Mouse (Mus musculus) B cell, adult (primary cell): ENCODE measurements around the gene Gm9844. TPM values are rescaled to one million over a fixed set of nuclear protein-coding genes. Genes with fewer than 3 reads are reported as not detected.

ENCODE experiments used
- total RNA-seq: library from RNA; stranded (reverse); gene quantifications from 4 replicates; pipeline ENCODE4 v1.2.4, GENCODE M21; 2023; ENCODE audit not compliant: inconsistent age

Gene Gm9844
- total RNA-seq, result 1.7 to 3.0 TPM in 2 of 4 replicates, not detected in the others

GRCm38 (mm10) chr7:24861913-24862312 is at the start of gene Gm9844:
TSS of gene Gm9844 (plus strand) at chr7:24862213.

GRCm38 (mm10) chr7:24869532-24870165 is 7.6 kb downstream of the Gm9844 start, which contains the start of the genes Lypd4 and Dmrtc2:
TSS of gene Lypd4 (minus strand) at chr7:24869941.
TSS of gene Dmrtc2 (plus strand) at chr7:24870057.

GRCm38 (mm10) chr7:24883896-24884692 is 22.1 kb downstream of the Gm9844 start, which contains the start of gene Rps19:
TSS of gene Rps19 (plus strand) at chr7:24884371.

GRCm38 (mm10) chr7:24897224-24897623 is 35.2 kb downstream of the Gm9844 start, which contains the start of gene Cd79a:
TSS of gene Cd79a (plus strand) at chr7:24897381.

GRCm38 (mm10) chr7:24902630-24903443 is 40.8 kb downstream of the Gm9844 start, which contains the start of gene Arhgef1:
TSS of gene Arhgef1 (plus strand) at chr7:24902912.

Other genes starting within 250 kb of the Gm9844 start
- gene Lypd3, start 225.7 kb upstream of the Gm9844 start, total RNA-seq, result 0.29 to 0.54 TPM in 2 of 4 replicates, not detected in the others
- gene Tex101, start 185.5 kb upstream of the Gm9844 start, total RNA-seq, result not detected in 4 replicates
- gene BC049730, start 153.0 kb upstream of the Gm9844 start, total RNA-seq, result not detected in 4 replicates
- gene Gm4763, start 135.3 kb upstream of the Gm9844 start, total RNA-seq, result not detected in 4 replicates
- gene Cd177, start 101.9 kb upstream of the Gm9844 start, total RNA-seq, result 0.29 to 0.32 TPM in 2 of 4 replicates, not detected in the others
- gene Ceacam10, start 85.0 kb upstream of the Gm9844 start, total RNA-seq, result not detected in 4 replicates
- not detected in 4 replicates for gene Lypd4, start 7.7 kb downstream of the Gm9844 start, total RNA-seq
- gene Dmrtc2, start 7.8 kb downstream of the Gm9844 start, total RNA-seq, result not detected in 4 replicates
- gene Rps19, start 22.2 kb downstream of the Gm9844 start, total RNA-seq, result 2,682 to 2,740 TPM (median 2,716 TPM) in 4 replicates
- gene Cd79a, start 35.2 kb downstream of the Gm9844 start, total RNA-seq, result 1,752 to 1,862 TPM (median 1,794 TPM) in 4 replicates
- gene Arhgef1, start 40.7 kb downstream of the Gm9844 start, total RNA-seq, result 1,222 to 1,291 TPM (median 1,265 TPM) in 4 replicates
- gene Gm4881, start 82.3 kb downstream of the Gm9844 start, total RNA-seq, result not detected in 4 replicates
- 155 to 184 TPM (median 178 TPM) in 4 replicates for gene Rabac1, start 110.5 kb downstream of the Gm9844 start, total RNA-seq
- 0.13 to 0.51 TPM in 2 of 4 replicates, not detected in the others for gene Atp1a3, start 143.7 kb downstream of the Gm9844 start, total RNA-seq
- gene Grik5, start 210.1 kb downstream of the Gm9844 start, total RNA-seq, result 1.9 to 3.4 TPM (median 3.1 TPM) in 4 replicates
- 13.0 to 18.2 TPM (median 14.8 TPM) in 4 replicates for gene Zfp574, start 210.4 kb downstream of the Gm9844 start, total RNA-seq